Mouse (Mus musculus) cerebellum, adult 2 months (tissue): ENCODE data around the gene Slamf9.

Source experiments
- CTCF ChIP-seq: fragments of 200-500 bp; IDR thresholded peaks from 2 replicates; pipeline ENCODE4 v1.5.1; 2011; ENCODE audit warnings: low read depth, mild to moderate bottlenecking, control low read depth, low read length, moderate library complexity, borderline replicate concordance; ENCODE audit not compliant: insufficient read depth
- POLR2A ChIP-seq: fragments of 200-500 bp; IDR thresholded peaks from 2 replicates; pipeline ENCODE4 v1.6.1; 2011; ENCODE audit warnings: low read length, control low read depth, borderline replicate concordance; ENCODE audit not compliant: insufficient read depth

GRCm38 (mm10) chr1:172453810-172454209 lies 21.3 kb upstream of the Slamf9 start:
- TF ChIP-seq CTCF (no peak), POLR2A (no peak)
